In genomic region chr6:55398869-55399628, GRCm38 (mm10) we compare ENCODE assay signal across 14 mouse cellular contexts. TPM values are rescaled to one million over a fixed set of nuclear protein-coding genes. Genes with fewer than 3 reads are reported as not detected.
DNase-seq lines count a peak whose midpoint lies in the region; ATAC-seq and TF ChIP-seq lines count a peak whose summit lies in the region.
"Had no signal": no experiment of that assay in that cellular context is flagged by ENCODE, and none has a peak within 500 bp of the region (broad histone marks: within the 10 kb centered on the region; RNA-seq: fewer than 3 reads in every experiment).

No protein-coding gene starts in this region.

- DNase-seq in heart, adult 9 months (ENCODE audit: low spot score in 2 of 2), result peak; percentile 57 to 66
- DNase-seq in heart, postnatal 36 days, result no peak
- DNase-seq in thymus, postnatal 36 days, result no peak
- DNase-seq: lung, postnatal 10 days had no signal

- H3K9ac ChIP-seq in neural tube, embryonic 15.5 days (replicated peaks), result no peak overlapping the region
- H3K9ac ChIP-seq: limb, embryonic 15.5 days; stomach, embryonic 15.5 days had no signal

- H3K9me3 ChIP-seq in megakaryocyte, embryonic 14.5 days, result no peaks in the 10 kb centered on the region
- no peaks in the 10 kb centered on the region for H3K9me3 ChIP-seq in neural tube, embryonic 15.5 days (replicated peaks)
- H3K9me3 ChIP-seq: limb, embryonic 15.5 days; stomach, embryonic 15.5 days had no signal

- peak overlapping the region; percentile 55; the same call in 1 of the 2 replicates for H3K27ac ChIP-seq in cortical plate, adult 2 months (ENCODE audit: insufficient read depth, low read length)
- peak overlapping the region; percentile 38 for H3K27ac ChIP-seq in neural tube, embryonic 15.5 days (replicated peaks)
- H3K27ac ChIP-seq: kidney, postnatal 0 days; limb, embryonic 15.5 days; stomach, embryonic 15.5 days had no signal

- H3K27me3 ChIP-seq in megakaryocyte, embryonic 14.5 days (replicated peaks), result peaks cover 82% of the 10 kb centered on the region
- no peaks in the 10 kb centered on the region for H3K27me3 ChIP-seq in neural tube, embryonic 15.5 days (replicated peaks)
- H3K27me3 ChIP-seq: limb, embryonic 15.5 days; stomach, embryonic 15.5 days had no signal

- no peaks in the 10 kb centered on the region; the same call in 1 of the 2 replicates for H3K4me1 ChIP-seq in megakaryocyte, embryonic 14.5 days
- H3K4me1 ChIP-seq in cortical plate, adult 2 months (ENCODE audit: control insufficient read depth, insufficient read depth, low read length), result peaks cover 18% of the 10 kb centered on the region
- H3K4me1 ChIP-seq in neural tube, embryonic 15.5 days, result peaks cover 37% of the 10 kb centered on the region

- intact Hi-C loops in heart, postnatal 36 days (cut with DNase I), result loop anchor here (5.0 kb wide), 1 partner anchor 53 kb away; the partner anchor contains the start of gene Adcyap1r1

- TF ChIP-seq POLR2A in cortical plate, adult 2 months (IDR thresholded peaks at IDR 0.05; ENCODE audit: extremely low read depth, insufficient read depth, low read length), result no peak

- no peak overlapping the region for H3K4me2 ChIP-seq in neural tube, embryonic 15.5 days
- H3K4me2 ChIP-seq: limb, embryonic 15.5 days; stomach, embryonic 15.5 days had no signal

- peak overlapping the region; percentile 44 for H3K4me3 ChIP-seq in megakaryocyte, embryonic 14.5 days (replicated peaks)
- H3K4me3 ChIP-seq in cortical plate, adult 2 months (ENCODE audit: insufficient read depth, low read length), result no peak overlapping the region
- no peak overlapping the region for H3K4me3 ChIP-seq in neural tube, embryonic 15.5 days (replicated peaks)
- H3K4me3 ChIP-seq: limb, embryonic 15.5 days; stomach, embryonic 15.5 days had no signal

- no peak for TF ChIP-seq CTCF in cortical plate, adult 2 months (IDR thresholded peaks at IDR 0.05; ENCODE audit: extremely low read depth, insufficient read depth, low read length)

- no peaks in the 10 kb centered on the region for H3K36me3 ChIP-seq in megakaryocyte, embryonic 14.5 days (replicated peaks; ENCODE audit: low read length)
- no peaks in the 10 kb centered on the region for H3K36me3 ChIP-seq in neural tube, embryonic 15.5 days
- H3K36me3 ChIP-seq: limb, embryonic 15.5 days; stomach, embryonic 15.5 days had no signal

- ATAC-seq in megakaryocyte, adult 5-6 weeks (ENCODE audit: poor library complexity, severe bottlenecking), result no peak
- no peak for ATAC-seq in neural tube, embryonic 15.5 days (ENCODE audit: low FRiP score)
- ATAC-seq: activated CD4-positive, CD25-positive, alpha-beta regulatory T cell, adult 4 months had no signal

- 48% methylated on average over 9 of the region's 9 CpGs for WGBS in neural tube, embryonic 15.5 days

RNA-seq across cellular contexts. Expression of gene Ghrhr, which starts 23.0 kb away (rescaled TPM):
- total RNA-seq in heart, postnatal 36 days (2021), result not detected
- not detected in 2 replicates for polyA plus RNA-seq in megakaryocyte, embryonic 14.5 days (2012; ENCODE audit: insufficient read depth, low replicate concordance)
- total RNA-seq in megakaryocyte, adult 5-6 weeks (2015), result not detected in 2 replicates
- total RNA-seq in megakaryocyte, adult 5-6 weeks (2017), result not detected in 2 replicates
- 0.06 TPM in 1 of 2 replicates, not detected in the other for polyA plus RNA-seq in cortical plate, adult 2 months (2012; rRNA removed)
- polyA plus RNA-seq in neural tube, embryonic 15.5 days (2015; fragmentation: Nextera tagmentation; extraction: Ambion mirVana), result not detected in 2 replicates
- total RNA-seq: gastrocnemius, postnatal 4 days; heart, postnatal 14 days had no signal
- polyA plus RNA-seq: activated CD4-positive, CD25-positive, alpha-beta regulatory T cell, adult 4 months; limb, embryonic 15.5 days; stomach, embryonic 15.5 days had no signal

RNA-seq across cellular contexts. Expression of gene Adcyap1r1, which starts 52.7 kb away (rescaled TPM):
- total RNA-seq in heart, postnatal 36 days (2021), result 1 to 10 TPM; 3.8 to 4.6 TPM
- not detected in 2 replicates for polyA plus RNA-seq in megakaryocyte, embryonic 14.5 days (2012; ENCODE audit: insufficient read depth, low replicate concordance)
- total RNA-seq in megakaryocyte, adult 5-6 weeks (2015), result 0.25 TPM in 1 of 2 replicates, not detected in the other
- 0.15 and 0.24 TPM in 2 replicates for total RNA-seq in megakaryocyte, adult 5-6 weeks (2017)
- polyA plus RNA-seq in cortical plate, adult 2 months (2012; rRNA removed), result 84.4 and 87.0 TPM in 2 replicates
- 51.1 and 55.5 TPM in 2 replicates for polyA plus RNA-seq in neural tube, embryonic 15.5 days (2015; fragmentation: Nextera tagmentation; extraction: Ambion mirVana)
- polyA plus RNA-seq: activated CD4-positive, CD25-positive, alpha-beta regulatory T cell, adult 4 months had no signal

Comparison
In these comparisons a context has a peak if more than half of its experiments do, and no peak if none do; other contexts are left out.
1. DNase-seq: peak in heart, adult 9 months (2 of 2); none in heart, postnatal 36 days (0 of 2) and thymus, postnatal 36 days (0 of 2).
2. RNA of gene Adcyap1r1, which starts 52.7 kb away (polyA plus RNA-seq): 84.4 to 87.0 TPM in cortical plate, adult 2 months and 51.1 to 55.5 TPM in neural tube, embryonic 15.5 days; not detected in megakaryocyte, embryonic 14.5 days; every median in the first group is over 10 times any median in the second.